Mouse (Mus musculus) layer of hippocampus, adult 2 months (tissue): ENCODE data around the gene Lpin2. TPM values are rescaled to one million over a fixed set of nuclear protein-coding genes. Genes with fewer than 3 reads are reported as not detected.

Source experiments
- DNase-seq, 2 experiments: peaks; one replicate each; pipeline ENCODE4 v3.0.0; 2022; ENCODE audit warnings: low spot score in 2 of 2
- H3K27ac ChIP-seq: fragments of 200-600 bp; 2 replicates; pipeline ENCODE4 v1.8.1; 2022
- H3K4me3 ChIP-seq: fragments of 200-600 bp; 2 replicates; pipeline ENCODE4 v1.8.1; 2022; ENCODE audit warnings: mild to moderate bottlenecking
- CTCF ChIP-seq: fragments of 200-600 bp; conservative IDR thresholded peaks from 2 replicates; pipeline ENCODE4 v1.8.1; 2022; ENCODE audit warnings: antibody characterized with exemption, mild to moderate bottlenecking, moderate library complexity
- long read RNA-seq, 2 experiments: library from polyadenylated mRNA; stranded (forward); transcript quantifications; one replicate each; pipeline ENCODE4 v2.0.0; 2021; ENCODE audit warnings: borderline mapping rate in 2 of 2
- total RNA-seq, 2 experiments: library from RNA; stranded (reverse); gene quantifications; 2 replicates each; pipeline ENCODE4 v1.2.3; 2021

The Lpin2 gene
- total RNA-seq = 100 to 1,000 TPM in 1 of 2 experiments, 10 to 100 TPM in 1; 95.8 to 109 TPM
- long read RNA-seq, experiment 1, full-length matches to known transcripts = 2 of 41 reads
- long read RNA-seq, experiment 1, partial matches to known transcripts = 12 of 41 reads
- long read RNA-seq, experiment 1, other reads (novel, unspliced or antisense) = 27 of 41 reads
- long read RNA-seq, experiment 2, full-length matches to known transcripts = 3 of 65 reads
- long read RNA-seq, experiment 2, partial matches to known transcripts = 12 of 65 reads
- long read RNA-seq, experiment 2, other reads (novel, unspliced or antisense) = 50 of 65 reads

DNA sequence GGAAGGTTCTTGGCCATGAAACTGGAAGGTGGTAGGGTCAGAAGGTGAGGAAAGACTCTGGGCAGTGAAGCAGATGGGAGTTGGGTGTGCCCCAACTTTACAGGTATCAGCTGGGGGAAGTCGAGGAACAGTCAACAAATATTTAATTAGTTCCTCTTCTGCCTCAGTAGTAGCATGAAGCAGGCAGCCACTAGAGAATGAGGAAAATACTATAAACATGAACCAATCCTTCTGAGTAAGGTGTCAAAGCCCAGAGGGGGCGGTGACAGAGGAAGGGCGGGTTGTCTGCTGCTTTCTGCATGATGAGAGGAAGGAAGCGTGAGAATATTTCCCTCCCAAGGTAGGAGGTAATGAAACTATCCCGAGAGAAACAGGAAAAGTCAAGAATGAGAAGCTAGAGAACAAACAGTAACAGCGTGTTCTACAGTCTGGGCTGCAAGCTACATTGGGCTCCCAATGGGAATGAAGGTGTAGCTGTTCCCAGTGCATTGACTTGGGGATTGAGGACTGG, at the start of gene Lpin2:
Gene Lpin2 (plus strand): TSS at position 350 of the 511 bp plus-strand sequence.
- DNase-seq = no peak
- no peak for TF ChIP-seq CTCF
- H3K27ac ChIP-seq = peak within 1 kb of the TSS; percentile 91
- H3K4me3 ChIP-seq = peak within 1 kb of the TSS; percentile 72

DNA sequence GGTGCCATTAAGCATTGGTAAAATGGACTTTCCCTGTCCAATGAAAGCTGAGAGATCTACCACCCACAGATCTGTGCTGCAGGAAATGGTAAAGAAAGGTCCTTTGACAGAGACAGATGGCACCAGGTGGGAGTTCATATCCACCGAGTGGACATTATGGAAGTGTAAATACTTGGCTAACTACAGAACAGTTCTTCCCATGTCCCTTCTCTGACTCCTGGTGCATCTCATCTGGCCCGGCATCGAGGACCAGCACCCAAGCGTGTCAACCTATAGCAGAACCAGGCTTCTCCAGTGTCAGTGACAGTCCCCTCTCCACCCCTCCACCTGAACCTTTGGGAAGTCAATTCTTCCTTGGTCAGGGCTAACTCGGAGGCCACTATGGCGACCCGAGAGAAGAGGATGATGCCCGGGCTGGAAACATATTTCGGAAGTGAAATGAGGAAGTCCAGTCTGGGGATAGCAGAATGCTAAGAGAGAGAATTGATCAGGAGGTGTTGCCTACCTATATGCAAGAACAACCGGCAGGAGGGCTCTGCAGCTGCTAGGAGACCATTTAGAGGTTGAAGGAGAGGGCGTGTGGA, 49.4 kb upstream of the Lpin2 start:
- Histone ChIP-seq H3K27ac (no peak overlapping the region), H3K4me3 (no peak overlapping the region)
- no peak for TF ChIP-seq CTCF
- DNase-seq = no peak

DNA sequence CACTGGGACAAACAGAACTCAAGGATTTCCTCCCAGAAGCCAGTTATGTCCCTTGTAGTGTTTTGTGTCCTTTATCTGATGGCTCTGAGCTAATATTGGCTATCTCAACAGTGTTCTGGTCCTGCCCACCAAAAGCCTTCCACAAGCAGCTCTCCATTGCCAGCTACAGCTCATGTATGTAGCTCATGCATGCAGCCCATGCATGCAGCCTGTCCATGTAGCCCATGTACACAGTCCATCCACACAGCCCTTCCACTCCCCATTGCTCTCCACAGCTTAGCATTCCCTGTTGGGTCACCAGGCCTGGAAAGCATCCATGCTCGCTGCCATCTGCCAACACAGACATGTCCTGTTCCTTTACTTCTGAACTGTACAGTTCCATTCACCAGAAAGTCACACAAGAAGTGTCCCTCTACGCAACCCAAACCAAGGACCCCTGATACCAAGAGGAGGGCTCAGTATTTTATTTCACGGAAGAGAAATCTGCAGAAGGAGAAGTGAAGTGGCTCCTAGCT, 47.9 kb upstream of the Lpin2 start:
- no peak for TF ChIP-seq CTCF
- no peak overlapping the region for H3K4me3 ChIP-seq
- DNase-seq = no peak
- H3K27ac ChIP-seq = peak overlapping the region; percentile 37; the same call in 1 of the 2 replicates

DNA sequence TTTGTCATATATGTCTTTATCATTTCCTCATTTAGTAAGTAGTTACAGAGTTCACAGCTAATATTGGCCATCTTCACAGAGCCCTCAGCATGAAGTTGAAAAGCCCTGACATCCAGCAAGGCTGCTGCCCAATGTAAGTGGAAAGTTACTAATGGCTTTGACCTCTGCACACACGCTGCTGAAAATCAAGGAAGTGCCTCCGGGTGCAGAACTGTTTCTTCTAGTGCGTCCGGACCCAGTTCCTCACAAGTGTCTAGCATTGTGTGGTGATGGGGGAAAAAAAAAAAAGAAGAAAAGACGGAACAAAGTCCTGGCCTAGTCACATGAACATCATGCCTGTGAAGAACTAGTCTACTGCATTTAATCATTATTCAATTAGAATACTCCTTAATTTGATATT, 47.3 kb upstream of the Lpin2 start:
- no peak for DNase-seq
- no peak for TF ChIP-seq CTCF
- peak overlapping the region; percentile 48; the same call in 1 of the 2 replicates for H3K27ac ChIP-seq
- no peak overlapping the region for H3K4me3 ChIP-seq

DNA sequence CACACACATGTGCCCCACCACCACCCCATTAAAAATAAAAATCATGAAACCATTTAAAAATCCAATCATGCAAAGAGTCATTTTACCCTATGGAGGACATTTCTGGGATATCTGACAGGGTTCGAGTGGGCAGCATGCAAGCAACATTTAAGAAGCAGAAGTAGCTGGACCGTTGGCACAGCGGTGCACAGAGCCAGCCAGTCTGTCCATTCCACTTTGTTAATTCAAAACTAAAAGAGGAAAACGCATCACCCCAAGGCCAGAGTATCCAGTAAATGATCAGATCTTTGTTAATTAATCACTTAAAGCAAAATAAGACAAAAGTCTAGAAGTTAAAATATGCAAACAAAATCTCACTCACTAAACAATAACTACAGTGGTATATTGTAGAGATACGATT, 46.5 kb upstream of the Lpin2 start:
- peak overlapping the region; percentile 48; the same call in 1 of the 2 replicates for H3K27ac ChIP-seq
- no peak for TF ChIP-seq CTCF
- no peak overlapping the region for H3K4me3 ChIP-seq
- DNase-seq = no peak

DNA sequence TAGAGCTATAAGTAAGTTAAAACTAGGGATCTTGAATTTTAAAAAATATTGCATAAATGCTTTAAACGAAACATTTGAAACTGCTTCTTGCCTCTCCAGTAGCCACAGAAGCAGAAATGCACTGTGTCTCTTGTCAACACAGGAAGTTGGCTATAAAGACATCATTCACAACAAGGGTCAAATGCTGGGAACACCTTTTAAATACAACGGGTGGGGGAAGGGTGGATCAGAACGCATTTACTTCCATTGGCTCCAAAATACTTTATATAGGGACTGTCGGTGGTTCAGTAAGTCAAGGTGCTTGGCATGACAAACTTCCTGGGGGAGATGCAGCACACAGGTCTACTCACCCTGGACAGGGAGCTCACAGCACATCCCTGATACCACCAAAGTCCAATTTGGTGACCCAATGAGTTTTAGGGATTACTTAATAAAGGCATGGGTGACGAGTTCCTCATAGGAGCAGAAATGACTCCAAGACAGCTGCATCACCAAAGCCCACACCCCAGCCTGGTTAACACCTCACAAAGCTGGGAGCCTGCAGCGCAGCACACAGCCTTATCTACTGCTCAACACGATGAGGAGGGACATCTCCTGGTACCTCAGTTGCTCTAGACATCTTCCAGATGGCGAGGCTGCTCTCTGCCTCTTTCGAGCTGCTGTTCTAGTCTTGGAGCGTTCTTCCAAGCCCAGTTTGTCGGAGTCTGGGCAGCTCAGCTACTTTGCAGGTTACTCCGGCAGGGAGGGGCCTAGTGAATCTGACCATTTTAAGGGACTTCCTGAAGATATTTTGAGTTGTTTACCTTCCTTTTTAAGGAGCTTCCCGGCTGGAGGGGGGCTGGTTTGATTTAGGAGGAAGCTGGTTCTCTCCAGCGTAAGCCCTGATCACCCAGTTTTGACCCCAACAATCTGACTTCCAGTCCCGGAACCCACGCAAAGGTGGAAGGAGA, 45.7 kb upstream of the Lpin2 start:
- no peak for DNase-seq
- peak overlapping the region; percentile 48; the same call in 1 of the 2 replicates for H3K27ac ChIP-seq
- no peak for TF ChIP-seq CTCF
- H3K4me3 ChIP-seq = no peak overlapping the region

DNA sequence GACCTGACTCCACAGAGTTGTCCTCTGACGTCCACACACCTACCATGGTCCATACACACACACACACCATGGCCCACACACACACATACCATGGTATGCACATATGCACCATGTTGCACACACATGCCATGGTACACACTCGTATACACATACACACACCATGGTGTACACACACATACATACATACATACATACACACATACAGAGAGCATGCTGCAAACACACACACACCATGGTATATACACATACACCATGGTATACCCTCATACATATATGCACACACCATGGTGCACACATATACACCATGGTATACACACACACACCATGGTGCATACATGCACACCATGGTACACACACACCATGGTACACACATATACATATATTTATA, 45.0 kb upstream of the Lpin2 start:
- Histone ChIP-seq H3K4me3 (no peak overlapping the region), H3K27ac (no peak overlapping the region)
- DNase-seq = no peak
- no peak for TF ChIP-seq CTCF

DNA sequence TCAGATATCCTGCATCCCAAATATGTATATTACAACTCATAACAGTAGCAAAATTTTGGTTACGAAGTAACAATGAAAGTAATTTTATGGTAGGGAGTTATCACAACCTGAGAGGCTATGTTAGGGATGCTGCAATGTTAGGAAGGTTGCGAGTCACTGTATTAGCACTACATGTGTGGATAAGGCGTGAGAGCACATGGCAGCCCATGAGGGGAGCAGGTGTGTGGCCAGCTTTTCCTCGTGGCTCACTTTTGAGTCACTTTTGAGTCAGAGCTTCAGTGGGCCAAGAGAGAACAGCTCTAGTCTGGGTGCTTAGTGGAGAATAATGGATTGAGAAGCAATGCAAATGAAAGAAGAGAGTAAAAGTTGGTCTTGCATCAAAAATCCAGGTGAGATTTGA, 40.3 kb upstream of the Lpin2 start:
- DNase-seq = peak in 1 of 2 experiments; percentile 30
- Histone ChIP-seq H3K27ac (no peak overlapping the region), H3K4me3 (no peak overlapping the region)
- TF ChIP-seq CTCF = no peak

DNA sequence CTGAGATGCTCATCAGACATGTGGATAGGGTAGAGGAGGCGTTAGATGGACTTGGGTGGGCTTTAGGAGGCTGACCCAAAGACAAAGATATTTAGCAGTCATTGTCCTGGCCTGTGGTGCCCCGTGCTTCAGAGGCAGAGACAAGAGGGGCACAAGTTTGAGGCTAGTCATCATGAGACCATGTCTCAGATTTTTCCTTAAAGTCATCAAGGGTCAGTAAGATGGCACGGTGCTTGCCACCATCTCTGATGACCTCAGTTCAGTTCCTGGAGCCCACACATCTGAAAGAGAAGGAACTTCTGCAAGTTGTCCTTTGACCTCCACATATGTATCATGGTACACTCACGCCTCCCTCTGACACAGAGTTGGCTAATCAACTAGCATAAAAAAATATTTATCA, 39.2 kb upstream of the Lpin2 start:
- Histone ChIP-seq H3K27ac (no peak overlapping the region), H3K4me3 (no peak overlapping the region)
- DNase-seq = no peak
- no peak for TF ChIP-seq CTCF

DNA sequence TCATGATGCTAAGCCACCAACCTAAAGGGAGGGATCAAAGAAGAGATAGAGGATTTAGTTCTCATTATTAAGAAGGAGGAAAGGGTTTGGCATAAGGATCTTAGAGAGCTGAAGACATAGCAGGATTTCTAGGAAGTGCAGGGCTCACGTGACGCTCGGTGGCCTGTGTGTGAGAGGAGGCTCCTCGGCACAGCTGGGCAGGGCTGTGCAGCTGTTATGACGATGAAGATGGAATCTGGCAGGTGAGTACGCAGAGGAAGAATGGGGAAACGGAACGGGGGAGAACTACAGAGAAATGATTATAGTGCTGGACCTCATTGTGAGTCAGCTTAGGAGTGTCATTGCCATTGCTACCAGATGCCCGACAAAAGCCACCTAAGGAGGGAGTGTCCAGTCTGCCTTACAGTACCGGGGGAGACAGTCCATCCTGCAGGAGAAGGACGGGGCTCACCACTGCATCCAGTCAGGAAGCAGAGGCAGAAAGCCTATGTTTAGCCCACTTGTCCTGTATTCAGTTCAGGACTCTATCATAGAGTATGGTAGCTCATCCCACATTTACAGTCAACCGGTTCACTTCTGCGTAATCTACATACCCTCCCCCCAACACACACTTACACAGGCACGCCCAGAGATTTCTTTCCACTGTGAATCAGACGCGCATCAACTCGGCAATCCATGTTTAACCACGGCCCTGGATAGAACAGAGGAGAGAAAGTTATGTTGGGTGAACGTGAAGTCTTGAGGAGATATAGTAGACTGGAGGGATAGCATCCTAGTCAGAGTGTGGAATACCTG, 37.8 kb upstream of the Lpin2 start:
- TF ChIP-seq CTCF = no peak

DNA sequence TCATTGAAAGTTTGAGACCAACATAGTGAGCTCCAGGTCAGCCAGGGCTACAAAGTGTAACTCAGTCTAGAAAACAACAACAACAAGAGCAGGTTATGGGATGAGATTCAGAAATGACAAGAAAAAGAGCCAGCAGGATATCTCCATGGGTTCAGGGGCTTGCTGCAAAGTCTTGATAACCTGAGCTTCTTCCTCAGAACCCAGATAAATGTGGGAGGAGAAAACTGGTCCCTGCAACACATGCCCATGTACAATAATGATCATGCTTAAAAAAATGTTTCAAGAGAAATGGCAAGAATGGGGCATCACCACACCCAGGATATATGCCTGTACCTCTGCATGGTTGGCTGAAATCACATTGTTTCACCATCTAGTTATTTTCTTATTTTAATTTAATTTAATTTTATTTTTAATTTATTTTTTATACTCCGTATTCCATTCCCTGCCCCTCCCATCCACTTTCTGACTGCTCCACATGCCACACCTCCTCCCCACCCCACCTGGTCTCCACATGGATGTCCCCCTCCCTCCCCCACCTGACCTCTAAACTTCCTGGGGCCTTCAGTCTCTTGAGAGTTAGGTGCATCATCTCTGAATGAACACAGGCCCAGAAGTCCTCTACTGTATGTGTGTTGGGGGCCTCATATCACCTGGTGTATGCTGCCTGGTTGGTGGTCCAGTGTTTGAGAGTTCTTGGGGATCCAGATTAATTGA, 37.0 kb upstream of the Lpin2 start:
- no peak for DNase-seq
- Histone ChIP-seq H3K27ac (no peak overlapping the region), H3K4me3 (no peak overlapping the region)
- no peak for TF ChIP-seq CTCF

More for the DNA sequence above, 37.8 kb upstream of the Lpin2 start:
- Histone ChIP-seq H3K27ac (no peak overlapping the region), H3K4me3 (no peak overlapping the region)
- no peak for DNase-seq

DNA sequence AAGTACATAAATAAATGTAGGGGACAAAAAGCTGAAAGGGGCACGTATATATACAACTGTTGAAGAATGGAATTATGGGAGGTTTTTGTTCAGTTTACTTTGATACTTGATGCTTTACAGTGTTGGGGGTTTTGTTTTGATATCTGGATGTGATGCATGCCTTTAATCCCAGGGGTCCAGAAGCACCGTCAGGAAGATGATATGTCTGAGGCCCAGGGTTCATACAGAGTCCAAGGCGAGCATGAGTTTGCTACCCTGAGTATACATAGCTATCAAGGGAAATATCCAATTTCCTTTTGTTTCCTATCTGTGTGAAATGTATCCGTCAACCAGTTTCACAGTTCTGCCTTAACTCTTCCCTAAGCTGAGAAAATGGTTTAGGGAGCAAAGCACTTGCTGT, 29.0 kb upstream of the Lpin2 start:
- no peak overlapping the region for H3K27ac ChIP-seq
- H3K4me3 ChIP-seq = no peak overlapping the region
- DNase-seq = no peak

More for the DNA sequence above, 29.0 kb upstream of the Lpin2 start:
- no peak for TF ChIP-seq CTCF
